Mouse (Mus musculus): ENCODE measurements around the gene Itga2b.

DNA sequence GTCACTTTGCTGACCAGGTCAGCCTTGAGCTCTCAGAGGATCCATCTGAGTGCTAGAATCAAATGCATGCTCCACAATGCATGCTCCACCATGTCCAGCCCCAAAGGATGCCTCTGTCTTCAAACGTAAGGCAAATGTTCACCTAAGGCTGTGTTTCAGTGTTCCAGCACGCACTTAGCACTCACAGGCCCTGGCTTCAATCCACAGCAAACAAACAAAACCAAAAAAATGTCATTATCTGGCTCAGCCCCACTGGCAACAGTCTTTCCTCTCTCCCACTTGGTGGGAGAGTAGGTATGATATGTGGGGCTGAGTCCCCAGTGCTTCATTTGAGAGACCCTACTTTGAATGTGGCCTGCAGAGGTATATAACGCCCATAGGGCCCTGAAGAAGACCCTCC lies 58.9 kb downstream of the Itga2b start:
- TF ChIP-seq CTCF (IDR thresholded peaks at IDR 0.05; ENCODE audit: low read depth, low read length) (no peak), TAL1 (conservative IDR thresholded peaks at IDR 0.05; ENCODE audit: low read depth, low read length) (no peak)
